Mouse (Mus musculus): ENCODE data around the gene Spats1. TPM values are rescaled to one million over a fixed set of nuclear protein-coding genes. Genes with fewer than 3 reads are reported as not detected.

Spats1 gene
- total RNA-seq, 2 experiments from 2014 or later: 2.9 to 3.5 TPM

Other genes starting within 250 kb of the Spats1 start
- 10 to 100 TPM; 47.4 to 50.6 TPM for gene Cdc5l, start 41.7 kb downstream of the Spats1 start, total RNA-seq (2021)
- 10 to 100 TPM; 19.5 to 22.6 TPM for gene Aars2, start 31.4 kb upstream of the Spats1 start, total RNA-seq (2021)
- gene Tcte1, start 48.0 kb upstream of the Spats1 start, total RNA-seq (2021): under 1 TPM; 0.57 to 0.69 TPM
- gene Tmem151b, start 74.3 kb upstream of the Spats1 start, total RNA-seq (2021): 10 to 100 TPM; 93.2 to 93.7 TPM
- 1 to 10 TPM; 3.5 to 3.9 TPM for gene Nfkbie, start 80.3 kb upstream of the Spats1 start, total RNA-seq (2021)
- gene Slc35b2, start 88.5 kb upstream of the Spats1 start, total RNA-seq (2021): 10 to 100 TPM; 47.4 TPM
- 1,000 to 10,000 TPM; 1,612 to 1,800 TPM for gene Hsp90ab1, start 97.9 kb upstream of the Spats1 start, total RNA-seq (2021)
- gene Slc29a1, start 124.2 kb upstream of the Spats1 start, total RNA-seq (2021): 10 to 100 TPM; 27.1 to 37.0 TPM
- not detected for gene Mymx, start 126.7 kb upstream of the Spats1 start, total RNA-seq (2021)
- 1 to 10 TPM; 1.1 to 1.3 TPM for gene Capn11, start 183.9 kb upstream of the Spats1 start, total RNA-seq (2021)
- gene Mrpl14, start 210.9 kb upstream of the Spats1 start, total RNA-seq (2021): 10 to 100 TPM; 37.3 to 42.5 TPM
- 100 to 1,000 TPM; 223 to 234 TPM for gene Tmem63b, start 211.5 kb upstream of the Spats1 start, total RNA-seq (2021)

Measured in layer of hippocampus, postnatal 10 days (tissue).